Mouse (Mus musculus): ENCODE measurements around the gene Brap.
"Not testable (repeated sequence)": the region's sequence is repeated elsewhere in the genome, so short reads cannot be mapped to it uniquely, and the experiment has no call there.

The Brap gene

GRCm38 (mm10) chr5:121670412-121670811, 10.0 kb downstream of the Brap start:
- no peak for DNase-seq

- no peak for DNase-seq
Observed at GRCm38 (mm10) chr5:121682250-121682649, 21.9 kb downstream of the Brap start.

- no peak for DNase-seq
Observed at GRCm38 (mm10) chr5:121685495-121685894, 25.1 kb downstream of the Brap start.

GRCm38 (mm10) chr5:121686113-121686898, 25.9 kb downstream of the Brap start:
- DNase-seq: no peak

- DNase-seq: peak; percentile 22 to 33
Observed at GRCm38 (mm10) chr5:121690482-121691211, 30.3 kb downstream of the Brap start.

GRCm38 (mm10) chr5:121691436-121691835, 31.1 kb downstream of the Brap start:
- DNase-seq: not testable (repeated sequence)

GRCm38 (mm10) chr5:121692897-121693296, 32.5 kb downstream of the Brap start:
- DNase-seq: no peak

GRCm38 (mm10) chr5:121696761-121697160, 36.4 kb downstream of the Brap start:
- DNase-seq: no peak

- DNase-seq: no peak
Observed at GRCm38 (mm10) chr5:121699891-121700290, 39.5 kb downstream of the Brap start.

GRCm38 (mm10) chr5:121700496-121700895, 40.1 kb downstream of the Brap start:
- DNase-seq: no peak

- DNase-seq: no peak
Observed at GRCm38 (mm10) chr5:121701111-121701769, 40.9 kb downstream of the Brap start.

GRCm38 (mm10) chr5:121703341-121703740, 43.0 kb downstream of the Brap start:
- no peak for DNase-seq

GRCm38 (mm10) chr5:121704512-121705248, 44.3 kb downstream of the Brap start:
- DNase-seq: no peak

- no peak for DNase-seq
Observed at GRCm38 (mm10) chr5:121710402-121710801, 50.0 kb downstream of the Brap start.

GRCm38 (mm10) chr5:121710851-121711173, 50.4 kb downstream of the Brap start:
- no peak for DNase-seq

GRCm38 (mm10) chr5:121711174-121711927, 51.0 kb downstream of the Brap start, which contains the start of gene Atxn2:
Atxn2 (plus strand) TSS chr5:121711337.
- peak; percentile 82 to 83 for DNase-seq

- DNase-seq: no peak
Observed at GRCm38 (mm10) chr5:121711928-121712231, 51.5 kb downstream of the Brap start.

GRCm38 (mm10) chr5:121712232-121712933, 52.0 kb downstream of the Brap start:
- DNase-seq: peak; percentile 32 to 50

- peak; percentile 39 to 46 for DNase-seq
Observed at GRCm38 (mm10) chr5:121712934-121713538, 52.7 kb downstream of the Brap start.

- no peak for DNase-seq
Observed at GRCm38 (mm10) chr5:121714331-121714730, 54.0 kb downstream of the Brap start.

- no peak for DNase-seq
Observed at GRCm38 (mm10) chr5:121714928-121715327, 54.6 kb downstream of the Brap start.
